Mouse (Mus musculus) limb, embryonic 10.5 days (tissue): Measurements from ENCODE around the gene Ccnyl1. TPM values are rescaled to one million over a fixed set of nuclear protein-coding genes. Genes with fewer than 3 reads are reported as not detected.

Source experiments
- DNase-seq: peaks from one replicate; pipeline ENCODE4 v3.0.0-alpha.2; 2017; ENCODE audit warnings: low spot score
- H3K27ac ChIP-seq: fragments of 300-500 bp; sonication (generic); 2 replicates; pipeline ENCODE4 v1.5.1; 2016; ENCODE audit warnings: mild to moderate bottlenecking
- H3K27me3 ChIP-seq: fragments of 300-500 bp; sonication (generic); 2 replicates; pipeline ENCODE4 v1.6.1; 2016; ENCODE audit warnings: low read depth, mild to moderate bottlenecking; ENCODE audit not compliant: poor library complexity, severe bottlenecking
- H3K36me3 ChIP-seq: fragments of 300-500 bp; sonication (generic); 2 replicates; pipeline ENCODE4 v1.6.1; 2016; ENCODE audit warnings: mild to moderate bottlenecking, moderate library complexity
- H3K4me1 ChIP-seq: fragments of 300-500 bp; sonication (generic); 2 replicates; pipeline ENCODE4 v1.6.1; 2016
- H3K4me3 ChIP-seq: fragments of 300-500 bp; sonication (generic); 2 replicates; pipeline ENCODE4 v1.5.1; 2016; ENCODE audit warnings: mild to moderate bottlenecking, moderate library complexity
- H3K9me3 ChIP-seq: fragments of 300-500 bp; sonication (generic); replicated peaks from 2 replicates; pipeline ENCODE4 v1.6.1; 2016; ENCODE audit warnings: mild to moderate bottlenecking
- WGBS: fragments of 180-500 bp; shearing (Covaris S2); methylation state at CpG from one replicate; pipeline ENCODE4 v1.1.7; 2016; 5-methylcytosine and 5-hydroxymethylcytosine counted together
- polyA plus RNA-seq: library from polyadenylated mRNA; unstranded; fragments of >200 nt; fragmentation: Nextera tagmentation; extraction: Ambion mirVana; gene quantifications from 2 replicates; pipeline ENCODE4 v1.2.1, GENCODE M21; 2016

Gene Ccnyl1
- polyA plus RNA-seq, 1 experiment from 2014 or later: 6.4 TPM

GRCm38 (mm10) chr1:64676060-64676839 lies 14.0 kb upstream of the Ccnyl1 start:
- Histone ChIP-seq H3K4me1 (peaks cover 16% of the 10 kb centered on the region), H3K27me3 (no peaks in the 10 kb centered on the region), H3K9me3 (no peaks in the 10 kb centered on the region), H3K36me3 (0 out of 2 replicates have a peak, but pooled peaks cover 3% of the 10 kb centered on the region), H3K4me3 (no peak overlapping the region), H3K27ac (no peak overlapping the region)
- WGBS: 60% methylated on average over 6 of the region's 6 CpGs
- no peak for DNase-seq

DNA sequence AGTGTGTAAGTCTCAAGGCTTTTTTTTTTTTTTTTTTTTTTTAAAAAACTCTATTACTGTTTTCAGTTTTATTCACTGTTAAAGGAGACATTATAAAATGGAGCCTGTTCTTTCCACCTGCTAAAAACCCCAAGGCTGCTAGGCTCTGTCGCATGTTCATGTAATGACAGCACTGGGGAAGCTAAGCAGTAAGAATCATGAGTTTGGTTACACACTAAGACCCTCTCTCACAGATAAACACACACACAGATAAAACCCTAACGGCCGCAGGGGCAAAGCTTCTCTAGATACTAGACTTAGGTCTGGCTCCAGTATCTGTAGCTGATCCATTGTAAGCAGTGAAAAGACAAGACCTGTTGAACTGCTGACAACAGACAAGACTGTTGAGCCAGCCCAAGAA lies 8.8 kb upstream of the Ccnyl1 start:
- no peaks in the 10 kb centered on the region for H3K9me3 ChIP-seq
- 95% methylated on average over 3 of the region's 3 CpGs for WGBS
- no peak for DNase-seq
- no peak overlapping the region for H3K4me3 ChIP-seq
- peaks cover 22% of the 10 kb centered on the region for H3K36me3 ChIP-seq
- H3K4me1 ChIP-seq: peaks cover 11% of the 10 kb centered on the region
- no peak overlapping the region for H3K27ac ChIP-seq
- no peaks in the 10 kb centered on the region for H3K27me3 ChIP-seq

DNA sequence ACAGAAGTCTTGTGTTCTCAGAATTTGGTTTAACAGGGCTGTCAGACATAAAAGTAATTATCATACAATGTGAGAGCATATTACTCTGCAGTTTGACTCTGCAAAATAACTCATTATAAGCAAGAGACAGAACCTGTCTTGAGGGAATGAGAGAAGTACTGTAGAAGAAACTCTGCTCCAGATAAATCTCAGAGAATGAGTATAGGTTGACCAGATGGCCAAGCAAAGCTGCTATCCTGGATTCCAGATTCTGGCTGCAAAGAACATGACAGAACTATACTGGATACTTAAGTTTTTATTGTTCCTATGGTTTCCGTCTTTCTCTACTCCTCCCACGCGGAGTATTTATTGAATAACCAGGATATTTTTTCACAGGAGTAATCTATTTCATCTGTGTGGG lies 7.2 kb upstream of the Ccnyl1 start:
- no peak overlapping the region for H3K27ac ChIP-seq

DNA sequence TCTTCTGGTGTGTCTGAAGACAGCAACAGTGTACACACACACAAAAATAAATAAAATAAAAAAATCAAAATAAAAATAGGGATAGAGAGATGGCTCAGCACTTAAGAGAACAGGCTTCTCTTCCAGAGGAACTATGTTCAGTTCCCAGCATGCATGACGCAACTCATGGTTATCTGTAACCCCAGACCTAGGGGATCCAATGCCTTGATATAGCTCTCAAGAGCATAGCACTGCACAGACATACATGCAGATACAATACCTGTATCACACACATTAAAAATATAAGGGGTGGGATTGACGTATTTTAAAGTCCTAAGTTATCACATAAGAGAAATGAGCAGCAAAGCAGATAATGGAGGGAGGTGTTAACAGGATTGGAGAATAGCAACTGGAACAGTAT lies 5.8 kb upstream of the Ccnyl1 start:
- peaks cover 22% of the 10 kb centered on the region for H3K36me3 ChIP-seq
- 94% methylated on average over 2 of the region's 2 CpGs for WGBS

More for the DNA sequence above, 7.2 kb upstream of the Ccnyl1 start:
- H3K4me3 ChIP-seq: no peak overlapping the region
- 92% methylated on average over 3 of the region's 3 CpGs for WGBS
- DNase-seq: no peak
- H3K27me3 ChIP-seq: no peaks in the 10 kb centered on the region
- peaks cover 2% of the 10 kb centered on the region for H3K4me1 ChIP-seq
- H3K36me3 ChIP-seq: peaks cover 22% of the 10 kb centered on the region
- H3K9me3 ChIP-seq: no peaks in the 10 kb centered on the region

DNA sequence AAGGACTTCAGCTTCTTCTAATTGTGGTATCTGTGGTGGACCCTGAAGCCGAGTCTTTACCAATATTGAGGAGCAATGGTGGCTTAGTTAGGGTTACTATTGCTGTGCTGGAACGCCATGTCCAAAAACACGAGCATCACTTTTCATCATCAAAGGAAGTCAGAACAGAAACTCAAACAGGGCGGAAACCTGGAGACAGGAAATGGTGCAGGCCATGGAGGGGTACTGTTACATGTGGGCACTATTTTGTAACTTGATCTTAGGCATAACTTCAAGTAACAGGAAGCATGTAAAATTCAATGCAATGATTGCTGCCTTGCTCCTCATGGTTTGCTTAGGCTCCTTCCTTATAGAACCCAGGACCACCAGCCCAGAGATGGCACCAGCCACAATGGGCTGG lies 2.2 kb upstream of the Ccnyl1 start:
- Histone ChIP-seq H3K4me3 (no peak overlapping the region), H3K27me3 (no peaks in the 10 kb centered on the region), H3K9me3 (no peaks in the 10 kb centered on the region), H3K36me3 (peaks cover 14% of the 10 kb centered on the region), H3K27ac (no peak overlapping the region), H3K4me1 (peaks cover 31% of the 10 kb centered on the region)
- 80% methylated on average over 4 of the region's 4 CpGs for WGBS
- no peak for DNase-seq

More for the DNA sequence above, 5.8 kb upstream of the Ccnyl1 start:
- peaks cover 9% of the 10 kb centered on the region for H3K4me1 ChIP-seq
- H3K27me3 ChIP-seq: no peaks in the 10 kb centered on the region
- H3K9me3 ChIP-seq: no peaks in the 10 kb centered on the region
- no peak overlapping the region for H3K27ac ChIP-seq
- DNase-seq: no peak
- H3K4me3 ChIP-seq: no peak overlapping the region

GRCm38 (mm10) chr1:64689561-64690212 lies 568 bp upstream of the Ccnyl1 start:
- no peak for DNase-seq
- peak overlapping the region; percentile 86 for H3K27ac ChIP-seq
- H3K27me3 ChIP-seq: no peaks in the 10 kb centered on the region
- H3K4me1 ChIP-seq: peaks cover 32% of the 10 kb centered on the region
- H3K36me3 ChIP-seq: 0 out of 2 replicates have a peak, but pooled peaks cover 6% of the 10 kb centered on the region
- H3K4me3 ChIP-seq: peak overlapping the region; percentile 80
- whole genome bisulfite sequencing: 37% methylated on average over 9 of the region's 9 CpGs
- no peaks in the 10 kb centered on the region for H3K9me3 ChIP-seq

DNA sequence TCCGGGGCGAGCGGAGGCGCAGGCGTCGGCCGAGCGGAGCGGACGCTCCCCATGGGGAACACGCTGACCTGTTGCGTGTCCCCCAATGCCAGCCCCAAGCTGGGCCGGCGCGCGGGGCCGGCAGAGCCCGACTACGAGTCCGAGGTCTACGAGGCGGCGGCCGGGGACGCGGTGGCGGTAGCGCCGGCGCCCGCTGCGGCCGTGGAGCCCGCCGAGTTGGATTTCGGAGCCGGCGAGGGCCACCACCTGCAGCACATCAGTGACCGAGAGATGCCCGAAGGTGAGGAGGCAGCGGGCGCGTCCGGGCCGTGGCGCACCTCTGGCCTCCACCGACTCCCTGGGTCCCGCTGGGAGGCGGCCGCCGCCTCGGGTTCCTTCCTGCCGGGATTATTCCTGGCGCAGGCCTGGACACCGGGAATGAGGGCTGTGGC lies 881 bp downstream of the Ccnyl1 start:
- under 1% methylated on average over 51 of the region's 55 CpGs for WGBS
- Histone ChIP-seq H3K9me3 (no peaks in the 10 kb centered on the region), H3K4me1 (peaks cover 32% of the 10 kb centered on the region), H3K27ac (peak overlapping the region; percentile 86), H3K4me3 (peak overlapping the region; percentile 80), H3K36me3 (no peaks in the 10 kb centered on the region), H3K27me3 (no peaks in the 10 kb centered on the region)
- DNase-seq: peak; percentile 72

- peak overlapping the region; percentile 80 for H3K4me3 ChIP-seq
- no peaks in the 10 kb centered on the region for H3K9me3 ChIP-seq
- no peaks in the 10 kb centered on the region for H3K36me3 ChIP-seq
- peak overlapping the region; percentile 86 for H3K27ac ChIP-seq
- H3K4me1 ChIP-seq: peaks cover 32% of the 10 kb centered on the region
- no peaks in the 10 kb centered on the region for H3K27me3 ChIP-seq
- no peak for DNase-seq
- WGBS: 4% methylated on average over 9 of the region's 9 CpGs
Measured at GRCm38 (mm10) chr1:64691581-64691980, 1.3 kb downstream of the Ccnyl1 start.

- Histone ChIP-seq H3K4me1 (peaks cover 17% of the 10 kb centered on the region), H3K36me3 (no peaks in the 10 kb centered on the region), H3K27ac (no peak overlapping the region), H3K27me3 (no peaks in the 10 kb centered on the region), H3K9me3 (no peaks in the 10 kb centered on the region), H3K4me3 (no peak overlapping the region)
- DNase-seq: no peak
- 84% methylated on average over 3 of the region's 3 CpGs for WGBS
Measured at GRCm38 (mm10) chr1:64695156-64695555, 4.9 kb downstream of the Ccnyl1 start.

- H3K4me3 ChIP-seq: no peak overlapping the region
- 90% methylated on average over 3 of the region's 3 CpGs for whole genome bisulfite sequencing
Measured at GRCm38 (mm10) chr1:64701780-64702179, 11.5 kb downstream of the Ccnyl1 start.

GRCm38 (mm10) chr1:64705230-64705629 lies 15.0 kb downstream of the Ccnyl1 start:
- 57% methylated on average over 6 of the region's 6 CpGs for WGBS
- H3K27me3 ChIP-seq: no peaks in the 10 kb centered on the region
- DNase-seq: no peak
- peaks cover 51% of the 10 kb centered on the region for H3K36me3 ChIP-seq
- H3K4me3 ChIP-seq: no peak overlapping the region
- no peak overlapping the region for H3K27ac ChIP-seq
- H3K4me1 ChIP-seq: no peaks in the 10 kb centered on the region
- H3K9me3 ChIP-seq: no peaks in the 10 kb centered on the region

More at GRCm38 (mm10) chr1:64701780-64702179, 11.5 kb downstream of the Ccnyl1 start:
- no peak for DNase-seq
- Histone ChIP-seq H3K9me3 (no peaks in the 10 kb centered on the region), H3K36me3 (peaks cover 39% of the 10 kb centered on the region), H3K27ac (no peak overlapping the region), H3K27me3 (no peaks in the 10 kb centered on the region), H3K4me1 (no peaks in the 10 kb centered on the region)

DNA sequence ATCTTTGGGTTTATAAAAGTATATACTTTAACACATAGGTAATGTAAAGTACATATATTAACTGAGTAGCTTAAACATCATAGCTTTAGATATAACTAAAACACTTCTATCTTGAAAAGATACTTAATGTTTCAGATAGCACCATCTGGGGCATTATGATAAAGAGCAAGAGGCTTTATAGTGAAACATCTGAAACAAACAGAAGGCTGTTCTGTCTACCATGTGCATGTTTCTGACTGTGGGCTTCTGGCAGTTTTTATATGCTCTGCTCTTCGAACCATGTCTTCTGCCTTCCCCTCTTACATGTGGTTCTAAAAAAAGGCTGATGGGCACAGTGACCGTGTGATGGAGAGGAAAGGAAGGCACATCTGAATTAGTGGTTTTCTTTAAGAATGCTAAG lies 16.4 kb downstream of the Ccnyl1 start:
- no peak for DNase-seq
- H3K36me3 ChIP-seq: peaks cover 43% of the 10 kb centered on the region
- no peaks in the 10 kb centered on the region for H3K27me3 ChIP-seq
- WGBS: 88% methylated on average over 2 of the region's 2 CpGs
- no peak overlapping the region for H3K27ac ChIP-seq
- no peaks in the 10 kb centered on the region for H3K9me3 ChIP-seq
- no peaks in the 10 kb centered on the region for H3K4me1 ChIP-seq
- H3K4me3 ChIP-seq: no peak overlapping the region

- Histone ChIP-seq H3K27me3 (no peaks in the 10 kb centered on the region), H3K36me3 (peaks cover 36% of the 10 kb centered on the region), H3K4me1 (no peaks in the 10 kb centered on the region), H3K27ac (no peak overlapping the region), H3K9me3 (no peaks in the 10 kb centered on the region), H3K4me3 (no peak overlapping the region)
- DNase-seq: no peak
- WGBS: 29% methylated on average over 2 of the region's 2 CpGs
Measured at GRCm38 (mm10) chr1:64709891-64710290, 19.6 kb downstream of the Ccnyl1 start.
